Mouse (Mus musculus) stomach, embryonic 14.5 days (tissue): ENCODE results near the gene Gm10401. TPM values are rescaled to one million over a fixed set of nuclear protein-coding genes. Genes with fewer than 3 reads are reported as not detected.
"Not testable (repeated sequence)": the region's sequence is repeated elsewhere in the genome, so short reads cannot be mapped to it uniquely, and the experiment has no call there.

Experiments used
- ATAC-seq: fragments of 200-750 bp; cut with Nextera tagmentation; 2 replicates; pipeline ENCODE4 v1.8.0; 2017; ENCODE audit warnings: low read depth, moderate TSS enrichment; ENCODE audit not compliant: insufficient number of reproducible peaks, insufficient read depth, low FRiP score
- H3K27ac ChIP-seq: fragments of 300-500 bp; sonication (generic); 2 replicates; pipeline ENCODE4 v1.5.1; 2014; ENCODE audit warnings: mild to moderate bottlenecking, low read length, moderate library complexity, mixed read lengths
- H3K27me3 ChIP-seq: fragments of 300-500 bp; sonication (generic); 2 replicates; pipeline ENCODE4 v1.6.1; 2014; ENCODE audit warnings: low read length, control low read depth, mixed read lengths; ENCODE audit not compliant: control insufficient read depth, insufficient read depth
- H3K36me3 ChIP-seq: fragments of 300-500 bp; sonication (generic); 2 replicates; pipeline ENCODE4 v1.6.1; 2014; ENCODE audit warnings: mild to moderate bottlenecking, control low read depth, low read length, moderate library complexity, mixed read lengths; ENCODE audit not compliant: control insufficient read depth, insufficient read depth
- H3K4me1 ChIP-seq: fragments of 300-500 bp; sonication (generic); 2 replicates; pipeline ENCODE4 v1.6.1; 2014; ENCODE audit warnings: low read length, control low read depth, mixed read lengths; ENCODE audit not compliant: control insufficient read depth, insufficient read depth
- H3K4me2 ChIP-seq: fragments of 300-500 bp; sonication (generic); replicated peaks from 2 replicates; pipeline ENCODE4 v1.6.1; 2014; ENCODE audit warnings: low read depth, low read length, control low read depth
- H3K4me3 ChIP-seq: fragments of 300-500 bp; sonication (generic); 2 replicates; pipeline ENCODE4 v1.5.1; 2014; ENCODE audit warnings: low read depth, low read length, control low read depth
- H3K9ac ChIP-seq: fragments of 300-500 bp; sonication (generic); replicated peaks from 2 replicates; pipeline ENCODE4 v1.6.1; 2014; ENCODE audit warnings: low read depth, mild to moderate bottlenecking, control low read depth, low read length, moderate library complexity, mixed read lengths
- H3K9me3 ChIP-seq: fragments of 300-500 bp; sonication (generic); 2 replicates; pipeline ENCODE4 v1.6.1; 2016; ENCODE audit warnings: low read depth, low read length, control low read depth; ENCODE audit not compliant: control insufficient read depth
- WGBS: fragments of 180-500 bp; shearing (Covaris S2); extraction: QIAGEN DNeasy Blood & Tissue Kit; methylation state at CpG from one replicate; pipeline ENCODE4 v1.1.7; 2014; 5-methylcytosine and 5-hydroxymethylcytosine counted together
- polyA plus RNA-seq: library from polyadenylated mRNA; unstranded; fragments of >200 nt; fragmentation: Nextera tagmentation; extraction: Ambion mirVana; gene quantifications from 2 replicates; pipeline ENCODE4 v1.2.1, GENCODE M21; 2014

Gene Gm10401
- polyA plus RNA-seq, 1 experiment from 2014 or later = 51.7 TPM

- no peaks in the 10 kb centered on the region for H3K4me1 ChIP-seq
- no peak overlapping the region for H3K4me2 ChIP-seq
- H3K4me3 ChIP-seq = no peak overlapping the region
- no peaks in the 10 kb centered on the region for H3K9me3 ChIP-seq
- H3K36me3 ChIP-seq = peaks cover 13% of the 10 kb centered on the region
- ATAC-seq = no peak
- H3K27me3 ChIP-seq = no peaks in the 10 kb centered on the region
- WGBS = 93% methylated on average over 12 of the region's 12 CpGs
- no peak overlapping the region for H3K27ac ChIP-seq
- H3K9ac ChIP-seq = no peak overlapping the region
Observed at GRCm38 (mm10) chr5:115113244-115113643, 15.1 kb upstream of the Gm10401 start.

GRCm38 (mm10) chr5:115111156-115111555 is 13.1 kb upstream of the Gm10401 start:
- no peak for ATAC-seq
- WGBS = 87% methylated on average over 8 of the region's 8 CpGs
- no peak overlapping the region for H3K4me3 ChIP-seq
- no peak overlapping the region for H3K27ac ChIP-seq
- no peaks in the 10 kb centered on the region for H3K27me3 ChIP-seq
- no peak overlapping the region for H3K9ac ChIP-seq
- no peaks in the 10 kb centered on the region for H3K4me1 ChIP-seq
- no peak overlapping the region for H3K4me2 ChIP-seq
- H3K36me3 ChIP-seq = peaks cover 9% of the 10 kb centered on the region
- H3K9me3 ChIP-seq = no peaks in the 10 kb centered on the region

- H3K9me3 ChIP-seq, ATAC-seq, H3K4me3 ChIP-seq, H3K4me2 ChIP-seq, H3K27me3 ChIP-seq, H3K9ac ChIP-seq, H3K27ac ChIP-seq, H3K4me1 ChIP-seq: not testable (repeated sequence)
- WGBS = 97% methylated on average over 23 of the region's 23 CpGs
- H3K36me3 ChIP-seq = peaks cover 19% of the 10 kb centered on the region
Observed at GRCm38 (mm10) chr5:115103253-115103652, 5.2 kb upstream of the Gm10401 start.

- WGBS = 81% methylated on average over 2 of the region's 2 CpGs
- Histone ChIP-seq H3K36me3 (peaks cover 28% of the 10 kb centered on the region), H3K9me3 (no peaks in the 10 kb centered on the region), H3K4me3 (no peak overlapping the region), H3K4me2 (no peak overlapping the region), H3K4me1 (no peaks in the 10 kb centered on the region), H3K9ac (no peak overlapping the region), H3K27ac (no peak overlapping the region), H3K27me3 (no peaks in the 10 kb centered on the region)
- ATAC-seq = no peak
Observed at GRCm38 (mm10) chr5:115102231-115102630, 4.1 kb upstream of the Gm10401 start.

- no peaks in the 10 kb centered on the region for H3K4me1 ChIP-seq
- H3K9ac ChIP-seq = no peak overlapping the region
- no peaks in the 10 kb centered on the region for H3K27me3 ChIP-seq
- no peak overlapping the region for H3K27ac ChIP-seq
- H3K4me2 ChIP-seq = no peak overlapping the region
- H3K4me3 ChIP-seq = no peak overlapping the region
- H3K9me3 ChIP-seq = no peaks in the 10 kb centered on the region
- 78% methylated on average over 6 of the region's 6 CpGs for WGBS
- peaks cover 45% of the 10 kb centered on the region for H3K36me3 ChIP-seq
- ATAC-seq = no peak
Observed at GRCm38 (mm10) chr5:115100473-115100872, 2.4 kb upstream of the Gm10401 start.

- ATAC-seq = no peak
- Histone ChIP-seq H3K9ac (no peak overlapping the region), H3K9me3 (no peaks in the 10 kb centered on the region), H3K4me1 (no peaks in the 10 kb centered on the region), H3K36me3 (peaks cover 50% of the 10 kb centered on the region), H3K4me3 (no peak overlapping the region), H3K27me3 (no peaks in the 10 kb centered on the region), H3K4me2 (no peak overlapping the region), H3K27ac (no peak overlapping the region)
- WGBS = 81% methylated on average over 9 of the region's 9 CpGs
Observed at GRCm38 (mm10) chr5:115099991-115100390, 1.9 kb upstream of the Gm10401 start.

- no peak overlapping the region for H3K4me3 ChIP-seq
- 84% methylated on average over 5 of the region's 5 CpGs for WGBS
- no peaks in the 10 kb centered on the region for H3K4me1 ChIP-seq
- no peak for ATAC-seq
- H3K36me3 ChIP-seq = peaks cover 52% of the 10 kb centered on the region
- no peak overlapping the region for H3K9ac ChIP-seq
- no peak overlapping the region for H3K27ac ChIP-seq
- H3K9me3 ChIP-seq = no peaks in the 10 kb centered on the region
- H3K4me2 ChIP-seq = no peak overlapping the region
- no peaks in the 10 kb centered on the region for H3K27me3 ChIP-seq
Observed at GRCm38 (mm10) chr5:115099530-115099929, 1.4 kb upstream of the Gm10401 start.

GRCm38 (mm10) chr5:115091776-115092175 is 6.3 kb downstream of the Gm10401 start:
- H3K27ac ChIP-seq = no peak overlapping the region
- no peaks in the 10 kb centered on the region for H3K4me1 ChIP-seq
- no peaks in the 10 kb centered on the region for H3K27me3 ChIP-seq
- no peak overlapping the region for H3K4me3 ChIP-seq
- WGBS = 92% methylated on average over 6 of the region's 6 CpGs
- H3K9me3 ChIP-seq = no peaks in the 10 kb centered on the region
- no peak overlapping the region for H3K4me2 ChIP-seq
- ATAC-seq = no peak
- H3K9ac ChIP-seq = no peak overlapping the region
- H3K36me3 ChIP-seq = peaks cover 67% of the 10 kb centered on the region

- Histone ChIP-seq H3K36me3 (peaks cover 65% of the 10 kb centered on the region), H3K27ac (no peak overlapping the region), H3K4me3 (no peak overlapping the region), H3K9me3 (no peaks in the 10 kb centered on the region), H3K4me1 (no peaks in the 10 kb centered on the region), H3K27me3 (no peaks in the 10 kb centered on the region), H3K9ac (no peak overlapping the region), H3K4me2 (no peak overlapping the region)
- no peak for ATAC-seq
- 79% methylated on average over 3 of the region's 3 CpGs for WGBS
Observed at GRCm38 (mm10) chr5:115091015-115091414, 7.1 kb downstream of the Gm10401 start.
